Mouse (Mus musculus): ENCODE results near the gene Actr10.

GRCm38 (mm10) chr12:70969485-70970184, 32.0 kb downstream of the Actr10 start:
- TF ChIP-seq CTCF (IDR thresholded peaks at IDR 0.05; ENCODE audit: control insufficient read depth, insufficient read depth, insufficient replicate concordance, low read depth, low read length) (peak; percentile 45; the same call in 1 of the 2 replicates), POLR2A (IDR thresholded peaks at IDR 0.05; ENCODE audit: control insufficient read depth, low read depth, low read length) (no peak)

Measured in testis, adult 2 months (tissue).